Mouse (Mus musculus): ENCODE results near the gene Atp8b2.

The Atp8b2 gene

DNA sequence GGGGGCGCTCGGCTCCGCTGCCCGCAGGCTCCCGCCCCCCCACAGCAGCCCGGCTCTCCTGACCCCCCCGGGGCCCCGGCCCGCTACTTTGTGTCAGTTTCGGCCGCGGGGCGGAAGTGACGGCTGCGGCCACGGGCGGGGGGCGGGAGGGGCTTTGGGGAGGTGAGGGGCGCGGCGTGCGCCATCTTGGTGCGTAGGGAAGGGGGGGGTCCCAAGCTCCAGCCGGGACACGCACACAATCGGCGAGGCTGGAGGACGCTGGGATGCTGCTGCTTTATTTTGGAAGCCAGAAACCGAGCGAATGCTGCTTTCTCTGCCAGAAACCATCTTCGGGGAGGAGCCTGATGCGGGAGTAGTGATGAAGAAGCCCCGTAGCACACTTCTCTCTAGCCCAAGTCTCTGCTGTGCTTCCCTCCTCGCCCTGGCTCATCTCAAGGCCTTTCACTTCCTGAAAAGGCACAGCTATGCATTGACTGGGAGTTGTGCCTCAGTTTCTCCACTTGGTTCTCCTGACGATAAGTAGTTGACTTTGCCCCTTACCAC is at the start of gene Atp8b2:
Gene Atp8b2 (minus strand): TSS at position 288 of the 543 bp plus-strand sequence.
- peak; percentile 48 for DNase-seq (ENCODE audit: low spot score)

DNA sequence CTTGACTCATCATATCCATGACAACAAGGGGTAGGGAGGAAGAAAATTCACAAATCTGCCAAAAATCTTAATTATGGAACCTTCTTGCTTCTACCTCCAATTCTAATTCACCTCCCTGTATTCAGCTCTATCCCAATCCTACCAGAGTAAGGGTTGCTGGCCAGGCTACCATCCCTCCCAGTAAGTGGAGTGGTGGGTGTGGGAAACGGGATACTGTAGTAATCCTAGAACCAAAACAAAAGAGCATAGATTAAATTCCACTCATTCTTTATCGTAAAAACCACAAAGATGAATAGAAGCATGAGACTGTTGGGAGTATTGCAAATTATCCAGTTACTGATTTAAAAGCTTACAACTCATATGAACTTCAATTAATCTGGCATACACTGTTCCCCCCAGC is 47.0 kb upstream of the Atp8b2 start:
- no peak for DNase-seq (ENCODE audit: low spot score)

DNA sequence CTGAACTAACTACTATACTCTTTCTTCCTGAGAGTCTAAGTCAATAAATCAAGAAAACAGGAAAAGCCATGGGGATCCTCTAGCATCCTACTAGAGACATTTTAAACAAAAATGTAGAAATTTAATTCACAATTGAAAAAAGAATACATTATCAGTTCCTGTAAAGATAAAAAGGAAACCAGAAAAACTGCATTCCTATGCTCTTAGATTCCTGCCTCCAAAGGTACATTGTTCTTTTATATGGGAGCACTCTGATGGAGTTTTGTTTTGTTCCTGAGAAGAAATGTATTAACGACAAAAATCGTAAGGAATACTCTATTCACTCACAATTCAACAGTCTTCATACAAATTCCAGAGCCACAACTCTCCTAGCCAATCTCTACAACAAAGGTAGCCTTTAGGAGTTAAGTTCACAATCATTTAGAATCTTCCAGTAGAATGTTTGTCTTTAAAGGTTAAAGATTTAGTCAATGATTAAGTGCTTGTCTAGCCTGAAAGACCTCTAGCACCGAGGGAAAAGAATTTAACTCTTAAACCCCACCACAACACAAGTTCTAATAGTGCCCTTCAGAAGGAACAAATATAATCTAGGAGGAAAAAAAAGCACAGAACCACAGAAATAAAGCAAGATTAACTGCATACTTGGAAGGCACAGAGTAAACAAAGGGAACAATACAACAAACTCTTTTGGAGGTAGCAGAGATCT is 40.9 kb upstream of the Atp8b2 start:
- DNase-seq (ENCODE audit: low spot score) = no peak

DNA sequence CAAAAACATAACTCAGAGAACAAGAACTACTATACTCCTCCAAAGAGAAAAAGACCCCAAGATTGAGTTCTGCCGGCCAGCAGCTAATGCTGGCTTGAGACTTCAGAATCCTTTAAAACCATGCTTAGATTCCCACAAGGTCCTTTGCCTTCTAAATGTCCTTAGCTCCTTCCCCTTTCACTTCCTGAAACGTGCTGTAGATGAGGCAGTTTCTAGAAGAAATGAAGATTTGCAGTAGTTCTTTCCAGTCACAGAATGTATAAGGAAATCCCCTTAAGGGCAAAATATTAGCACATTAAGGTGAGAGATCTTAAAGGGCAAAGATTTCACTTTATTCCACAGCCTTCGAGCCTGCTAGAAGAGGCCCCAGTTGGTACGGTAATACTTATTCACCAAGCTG is 36.5 kb upstream of the Atp8b2 start:
- no peak for DNase-seq (ENCODE audit: low spot score)

DNA sequence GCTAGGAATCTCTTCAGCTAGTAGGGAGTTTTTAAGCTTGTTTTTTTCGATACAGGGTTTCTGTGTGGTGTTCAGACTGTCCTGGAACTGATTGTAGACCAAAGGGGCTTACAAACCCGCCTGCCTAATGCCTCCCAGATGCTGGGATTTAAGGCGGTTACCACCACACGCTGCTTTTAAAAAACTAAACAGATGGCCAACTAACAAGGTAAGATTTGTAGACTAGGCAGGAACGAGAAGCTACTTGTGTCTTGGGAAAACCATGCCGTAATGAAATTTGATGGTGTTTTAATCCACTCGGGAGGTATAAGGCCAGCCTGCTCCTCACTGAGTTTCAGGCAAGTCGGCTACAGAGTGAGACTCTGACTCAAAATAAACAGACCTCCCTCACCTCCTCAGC is 35.8 kb upstream of the Atp8b2 start:
- peak; percentile 7 for DNase-seq (ENCODE audit: low spot score)

DNA sequence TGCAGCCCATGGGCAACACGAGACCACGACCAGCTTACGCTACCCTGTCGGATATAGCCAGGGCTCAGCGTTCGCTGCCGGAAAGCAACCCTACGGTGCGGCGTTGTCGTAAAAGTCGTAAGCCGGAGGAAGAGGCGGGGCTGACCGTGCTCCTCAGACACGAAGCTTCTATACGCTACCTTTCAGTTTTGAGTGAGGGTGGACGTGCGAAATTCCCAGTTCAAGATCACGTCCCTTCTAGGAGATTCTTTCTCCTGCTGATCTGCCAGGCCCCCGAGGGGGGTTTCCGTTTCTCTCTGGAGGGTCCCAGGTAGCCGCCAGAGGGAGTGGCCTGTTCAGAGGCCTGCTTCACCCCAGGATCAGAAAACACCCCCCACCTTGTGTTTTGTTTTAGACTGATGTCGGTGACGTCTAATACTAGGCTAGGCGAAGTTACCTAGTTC is 35.3 kb upstream of the Atp8b2 start, which contains the start of gene Hax1:
Gene Hax1 (minus strand): TSS at position 169 of the 443 bp plus-strand sequence.
- DNase-seq (ENCODE audit: low spot score) = peak; percentile 88

DNA sequence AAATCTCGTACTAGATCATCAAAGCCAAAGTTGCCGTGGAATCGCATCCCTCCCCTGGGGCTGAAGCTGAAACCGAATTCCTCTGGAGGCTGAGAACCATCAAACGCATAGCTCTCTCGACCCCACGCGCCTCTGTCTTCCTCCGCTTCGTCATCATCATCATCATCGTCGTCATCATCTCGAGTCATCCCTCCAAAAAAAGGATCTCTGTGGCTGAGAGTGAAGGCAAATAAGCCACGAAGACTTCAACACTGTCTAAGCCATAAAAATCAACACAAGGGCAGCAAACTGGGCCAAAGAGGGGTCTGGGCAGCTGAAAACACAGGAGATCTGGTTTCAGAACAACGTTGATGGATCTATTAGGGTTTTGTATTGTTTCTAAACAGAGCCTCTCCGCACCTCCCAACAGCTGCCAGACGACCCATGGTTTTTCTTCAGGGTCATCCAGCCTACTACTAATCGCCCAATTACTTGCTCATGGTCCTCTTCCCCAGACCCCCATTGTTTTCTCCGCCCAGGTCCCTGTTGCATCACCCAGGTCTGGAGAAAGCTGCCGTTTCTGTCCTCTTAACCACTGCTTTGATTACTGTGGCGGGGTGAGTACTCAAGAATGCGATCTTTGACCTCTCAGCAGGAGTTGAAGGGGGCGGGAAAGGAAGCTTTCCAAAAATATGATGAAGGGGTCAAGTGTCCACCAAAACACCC is 34.6 kb upstream of the Atp8b2 start:
- DNase-seq (ENCODE audit: low spot score) = no peak

DNA sequence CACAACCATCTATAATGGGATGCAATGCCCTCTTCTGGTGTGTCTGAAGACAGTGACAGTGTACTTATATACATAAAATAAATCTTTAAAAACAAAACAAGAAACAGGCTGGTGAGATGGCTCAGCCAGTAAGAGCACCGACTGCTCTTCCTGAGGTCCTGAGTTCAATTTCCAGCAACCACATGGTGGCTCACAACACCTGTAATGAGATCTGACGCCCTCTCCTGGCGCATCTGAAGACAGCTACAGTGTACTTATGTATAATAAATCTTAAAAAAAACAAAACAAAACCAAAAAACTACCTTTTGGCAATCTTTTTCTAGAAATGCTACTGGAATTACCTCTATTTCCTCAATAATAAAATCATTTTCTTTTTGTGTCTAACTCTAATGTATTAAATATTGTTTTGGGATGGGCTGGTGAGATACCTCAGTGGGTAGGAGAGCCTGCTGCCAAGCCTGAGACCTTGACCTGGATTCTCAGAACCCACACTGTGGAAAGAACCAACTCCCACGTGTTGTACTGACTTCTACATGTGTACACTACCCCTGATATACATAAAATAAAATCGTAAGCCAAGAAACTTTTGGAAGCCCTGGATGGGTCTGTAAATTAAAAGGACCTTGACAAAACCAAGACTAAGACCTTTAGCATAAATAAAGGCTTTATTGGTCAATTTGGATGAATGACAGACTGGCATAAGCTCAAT is 31.7 kb upstream of the Atp8b2 start:
- no peak for DNase-seq (ENCODE audit: low spot score)

DNA sequence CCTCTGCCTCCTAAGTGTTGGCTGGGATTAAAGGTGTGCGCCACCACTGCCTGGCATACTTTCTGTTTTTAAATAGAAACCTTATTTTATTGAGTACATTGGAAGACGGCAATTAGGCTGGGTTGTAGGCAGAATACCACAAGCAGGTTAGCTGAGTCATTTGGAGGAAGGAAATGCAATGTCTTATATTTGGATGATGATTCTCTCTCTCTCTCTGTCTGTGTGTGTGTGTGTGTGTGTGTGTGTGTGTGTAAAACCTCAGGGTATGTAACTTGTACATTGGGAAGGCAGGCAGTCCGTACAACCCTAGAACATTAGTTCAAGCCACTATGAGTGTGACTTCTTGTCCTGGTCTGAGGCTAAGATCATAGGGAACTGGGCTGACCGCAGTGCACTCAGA is 24.5 kb upstream of the Atp8b2 start:
- DNase-seq (ENCODE audit: low spot score) = no peak

DNA sequence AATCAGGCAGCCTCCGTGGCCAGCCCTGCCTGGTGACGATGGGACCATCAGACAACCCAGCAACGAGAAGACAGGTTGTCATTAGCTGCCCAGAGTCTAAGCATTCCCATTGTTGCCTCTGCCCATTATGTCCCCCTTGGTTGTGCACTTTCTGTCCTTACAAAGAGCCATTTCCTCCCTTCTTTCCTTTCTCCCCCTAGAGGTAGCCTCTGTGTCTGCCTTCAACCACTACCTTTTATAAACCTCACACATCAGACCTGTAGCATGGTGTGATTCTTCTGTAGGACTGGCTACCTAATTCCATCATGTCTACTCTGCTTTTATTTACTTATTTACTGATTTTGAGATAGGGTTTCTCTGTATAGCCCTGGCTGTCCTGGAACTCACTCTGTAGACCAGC is 23.9 kb upstream of the Atp8b2 start:
- DNase-seq (ENCODE audit: low spot score) = no peak

DNA sequence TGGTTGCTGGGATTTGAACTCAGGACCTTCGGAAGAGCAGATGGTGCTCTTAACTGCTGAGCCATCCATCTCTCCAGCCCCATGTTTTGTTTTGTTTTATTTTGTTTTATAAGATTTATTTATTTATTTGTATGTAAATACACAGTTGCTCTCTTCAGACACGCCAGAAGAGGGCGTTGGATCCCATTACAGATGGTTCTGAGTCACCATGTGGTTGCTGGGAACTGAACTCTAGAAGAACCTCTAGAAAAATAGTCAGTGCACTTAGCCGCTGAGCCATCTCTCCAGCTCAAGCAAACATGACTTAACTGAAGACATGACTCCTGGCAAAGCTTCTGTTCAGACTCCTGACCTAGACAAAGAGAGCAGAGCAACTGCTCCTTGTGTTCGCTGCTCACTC is 19.1 kb upstream of the Atp8b2 start:
- DNase-seq (ENCODE audit: low spot score) = no peak

DNA sequence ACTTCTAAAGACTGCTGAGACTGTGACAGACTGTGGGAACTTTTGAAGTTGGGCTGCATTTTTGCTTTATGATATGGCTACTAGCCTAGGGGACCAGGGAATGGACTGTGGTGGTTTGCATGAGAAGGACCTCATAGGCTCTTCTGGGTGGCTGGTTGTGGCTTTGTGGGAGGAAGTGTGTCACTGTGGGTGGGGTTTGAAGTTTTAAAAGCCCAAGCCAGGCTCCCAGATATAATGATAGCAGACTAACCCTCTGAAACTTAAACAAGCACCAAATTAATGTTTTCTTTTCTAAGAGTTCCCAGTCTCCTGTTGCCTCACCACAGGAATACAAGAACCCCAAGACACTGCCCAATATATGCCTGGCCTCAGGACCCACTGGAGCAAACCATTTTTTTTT is 13.6 kb upstream of the Atp8b2 start:
- DNase-seq (ENCODE audit: low spot score) = no peak

DNA sequence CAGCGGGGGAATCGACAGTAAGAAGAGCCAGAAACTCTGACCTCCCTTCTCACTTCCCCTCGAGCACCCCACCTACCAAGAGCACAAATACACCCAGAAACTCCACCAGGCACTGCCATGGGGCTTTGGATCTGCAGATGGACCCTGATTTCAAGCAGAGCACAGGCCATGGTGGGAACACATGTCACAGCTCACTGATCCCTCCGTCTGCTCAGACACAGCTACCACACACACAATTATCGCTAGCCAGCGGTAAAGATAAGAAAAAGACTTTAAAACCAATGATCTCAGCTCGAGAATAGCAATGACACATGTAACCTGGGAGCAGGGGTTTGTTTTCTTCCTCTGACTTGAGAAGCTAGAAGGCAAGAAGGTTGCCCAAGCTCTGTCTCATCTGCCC is 5.2 kb upstream of the Atp8b2 start:
- DNase-seq (ENCODE audit: low spot score) = no peak

DNA sequence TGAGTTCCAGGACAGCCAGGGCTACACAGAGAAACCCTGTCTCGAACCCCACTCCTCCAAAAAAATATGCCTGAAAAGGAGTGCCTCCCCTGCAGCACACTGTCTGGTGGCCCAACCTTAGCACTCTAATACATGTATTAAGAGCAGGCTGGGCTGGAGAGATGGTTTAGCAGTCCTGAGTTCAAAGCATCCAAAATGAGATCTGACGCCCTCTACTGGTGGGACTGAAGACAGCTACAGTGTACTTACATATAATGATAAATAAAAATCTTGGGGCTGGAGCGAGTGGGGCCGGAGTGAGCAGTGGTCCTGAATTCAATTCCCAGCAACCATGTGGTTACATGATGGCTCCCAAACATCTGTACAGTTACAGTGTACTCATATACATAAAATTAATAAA is 3.6 kb upstream of the Atp8b2 start:
- no peak for DNase-seq (ENCODE audit: low spot score)

DNA sequence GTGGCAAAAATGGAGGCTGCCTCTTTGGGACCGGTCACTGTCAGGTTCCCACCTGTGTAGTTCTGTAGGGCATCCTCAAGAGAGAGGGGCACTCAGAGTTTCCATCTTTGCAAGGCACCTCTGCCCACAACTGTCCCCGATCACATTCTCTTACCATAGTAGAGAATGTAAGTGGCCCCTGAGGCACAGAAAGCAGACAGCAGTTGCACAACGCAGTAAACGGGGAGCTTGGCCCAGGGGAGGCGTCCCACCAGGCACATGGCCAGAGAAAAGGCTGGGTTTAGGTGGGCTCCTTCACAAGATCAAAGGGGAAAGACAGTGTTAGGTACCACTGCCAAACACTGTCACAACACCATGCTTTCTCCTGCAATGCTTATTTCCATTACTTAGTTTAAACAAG is 2.7 kb upstream of the Atp8b2 start:
- no peak for DNase-seq (ENCODE audit: low spot score)

DNA sequence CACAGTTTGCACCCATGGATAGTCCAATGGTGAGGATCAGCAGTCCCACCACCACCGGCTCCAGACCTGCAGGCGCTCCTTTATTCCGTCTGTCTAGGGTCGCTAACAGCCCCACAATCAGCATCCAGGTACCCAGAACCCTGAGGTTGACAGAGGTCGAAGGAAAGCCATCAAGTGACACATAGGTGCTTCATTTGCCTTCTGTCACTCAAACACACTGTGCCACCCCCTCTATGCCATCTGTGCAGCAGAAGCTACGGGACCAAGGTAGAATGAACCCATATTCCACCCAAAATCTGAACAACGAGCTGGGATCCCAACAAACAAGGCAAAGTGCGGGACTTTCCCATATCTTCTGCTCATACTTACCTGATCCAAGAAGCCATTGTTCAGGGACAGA is 2.2 kb upstream of the Atp8b2 start:
- DNase-seq (ENCODE audit: low spot score) = no peak

DNA sequence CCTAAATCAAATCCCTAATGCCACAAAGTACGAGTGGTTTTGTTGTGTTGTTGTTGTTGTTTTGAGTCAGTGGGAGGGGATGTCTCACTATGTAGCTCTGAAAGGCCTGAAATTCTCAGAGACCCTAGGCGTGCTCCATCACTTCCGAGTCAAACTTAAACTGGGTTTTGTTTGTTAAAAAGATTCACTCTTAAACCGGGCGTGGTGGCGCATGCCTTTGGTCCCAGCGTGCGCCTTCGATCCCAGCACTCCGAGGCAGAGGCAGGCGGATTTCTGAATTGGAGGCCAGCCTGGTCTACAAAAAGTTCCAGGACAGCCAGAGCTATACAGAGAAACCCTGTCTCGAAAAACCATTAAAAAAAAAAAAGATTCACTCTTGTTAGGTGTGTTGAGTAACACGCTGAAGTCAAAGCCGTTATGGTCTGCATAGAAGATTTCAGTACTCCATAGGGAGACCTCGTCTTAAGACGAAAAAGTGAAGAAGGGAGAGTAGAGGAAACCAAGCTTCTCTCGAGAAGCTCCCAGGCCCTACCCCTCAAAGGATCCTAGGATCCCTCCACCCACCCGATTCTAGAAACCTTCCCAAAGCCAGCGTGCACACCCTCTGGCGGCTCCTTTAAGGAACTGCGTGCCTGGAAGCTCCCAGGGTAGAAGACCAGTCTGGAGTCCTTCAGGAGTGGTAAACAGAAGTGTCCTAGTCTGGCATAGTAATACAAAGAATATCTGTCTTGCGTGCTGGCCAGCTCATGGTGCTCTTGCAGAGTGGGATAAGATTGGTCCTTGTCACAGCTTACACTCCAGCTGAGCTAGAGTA is 825 bp upstream of the Atp8b2 start:
- peak; percentile 55 for DNase-seq (ENCODE audit: low spot score)

DNA sequence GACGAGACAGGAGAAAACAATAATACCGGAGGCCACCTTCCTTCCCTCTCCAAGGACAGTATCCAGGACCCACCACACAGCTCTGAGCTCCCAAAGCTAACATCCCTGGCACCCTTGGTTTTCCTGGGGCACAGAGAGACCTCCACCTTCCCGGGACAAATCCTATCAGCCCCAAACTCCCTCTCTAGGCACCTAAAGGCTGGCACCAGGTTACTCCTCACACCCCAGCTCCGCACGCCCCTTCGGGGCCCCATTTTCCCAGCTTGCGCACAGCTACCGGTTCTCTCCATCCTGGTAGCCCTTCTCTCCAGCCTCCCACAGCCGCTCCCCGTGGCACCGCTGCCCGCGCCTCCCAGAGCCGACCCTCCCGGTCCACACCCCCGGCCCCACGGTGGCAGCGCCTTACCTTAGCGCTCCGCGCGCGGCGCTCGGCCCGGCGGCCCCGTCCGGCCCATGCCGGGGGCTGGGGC is 522 bp downstream of the Atp8b2 start:
- no peak for DNase-seq (ENCODE audit: low spot score)

DNA sequence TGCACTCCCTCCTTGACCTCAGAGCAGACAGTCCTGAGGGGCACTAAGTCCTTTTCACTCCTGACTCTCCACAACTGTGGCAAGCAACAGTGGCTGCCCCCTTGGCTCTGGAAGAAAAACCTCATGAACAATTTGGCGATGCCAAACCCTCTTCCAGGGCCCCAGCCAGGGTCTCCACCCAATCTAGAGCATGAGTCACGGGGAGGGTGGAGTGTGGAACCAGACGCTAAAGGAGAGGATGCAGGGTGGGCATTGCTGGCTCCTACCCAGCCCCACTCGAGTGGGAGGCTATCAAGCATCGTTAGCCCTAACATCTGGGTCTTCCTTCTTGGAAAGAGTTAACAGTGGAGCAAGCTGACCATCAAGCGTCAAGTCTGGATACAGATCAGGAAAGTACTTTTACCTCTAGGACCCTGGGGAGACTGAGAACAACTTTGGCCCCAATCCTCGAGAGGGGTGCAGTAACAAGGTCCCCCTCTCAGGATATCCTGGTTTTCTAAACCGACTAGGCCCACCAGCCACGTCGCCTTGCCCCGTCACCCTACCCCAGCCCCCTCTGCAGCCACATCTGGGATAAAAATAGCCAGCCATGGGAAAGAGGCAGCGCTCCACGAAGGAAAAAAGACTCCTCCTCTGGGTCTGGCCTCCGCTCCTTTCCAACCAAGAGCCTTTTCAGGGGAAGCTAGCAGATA is 1.1 kb downstream of the Atp8b2 start:
- DNase-seq (ENCODE audit: low spot score) = peak; percentile 39

DNA sequence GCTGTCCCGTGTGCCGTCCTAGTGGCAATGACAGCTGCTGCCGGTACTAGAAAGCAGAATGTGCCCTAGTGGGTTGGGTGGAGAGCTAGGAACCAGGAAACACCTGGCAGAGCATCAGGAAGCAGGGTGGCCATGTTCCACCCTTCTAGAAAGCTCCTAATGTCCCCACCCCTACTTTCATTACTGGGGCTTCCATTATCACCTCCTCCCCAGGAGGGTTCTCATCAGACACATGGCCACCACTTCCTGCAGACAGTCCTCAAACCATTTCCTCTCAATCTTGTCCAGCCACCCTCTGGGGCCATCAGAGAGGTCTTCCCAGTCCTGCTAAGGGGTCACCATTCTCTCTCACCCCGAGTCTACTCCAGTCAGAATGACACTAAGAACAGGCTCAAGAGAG is 1.9 kb downstream of the Atp8b2 start:
- no peak for DNase-seq (ENCODE audit: low spot score)

DNA sequence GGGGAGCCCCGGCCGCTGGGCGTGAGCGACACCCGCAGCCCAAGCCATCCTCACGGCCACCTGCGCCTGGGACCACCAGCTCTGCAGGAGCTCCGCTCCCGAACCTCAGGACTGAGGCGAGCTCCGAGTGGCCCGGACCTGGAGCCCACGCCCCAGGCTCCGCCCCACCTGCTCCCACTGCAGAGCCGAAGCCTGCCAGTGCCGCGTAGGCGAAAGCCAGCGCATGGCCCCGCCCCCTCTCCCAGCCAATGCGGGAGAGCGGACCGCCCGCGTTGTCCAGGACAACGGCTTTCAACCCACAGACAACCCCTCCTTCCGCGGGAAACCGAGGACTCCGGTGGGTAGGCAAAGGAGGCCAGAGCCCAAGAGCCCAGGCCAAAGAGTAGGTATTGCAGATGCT is 2.8 kb downstream of the Atp8b2 start:
- peak; percentile 88 for DNase-seq (ENCODE audit: low spot score)
